Mouse (Mus musculus): ENCODE data around the gene Rbfox1. TPM values are rescaled to one million over a fixed set of nuclear protein-coding genes. Genes with fewer than 3 reads are reported as not detected.

Gene Rbfox1
- polyA plus RNA-seq, 1 experiment = 5.6 TPM

DNA sequence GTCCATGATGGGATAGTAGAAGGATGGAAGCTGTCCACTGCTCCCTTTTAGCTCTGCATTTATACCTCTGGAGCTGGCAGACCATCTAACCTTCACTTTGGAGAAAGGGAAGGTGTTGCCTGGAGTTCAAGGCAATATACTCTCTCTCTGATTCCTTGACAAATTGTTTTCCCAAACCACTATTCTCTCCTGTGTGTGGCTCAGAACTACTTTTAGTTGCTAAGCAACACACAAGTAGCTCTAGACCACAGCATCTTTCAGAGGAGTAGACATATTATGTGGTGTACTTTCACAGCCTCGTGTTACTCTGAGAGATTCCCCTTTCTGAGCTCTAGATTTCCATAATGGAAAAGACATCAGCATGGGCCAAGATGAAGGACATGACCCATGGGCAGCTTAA lies 417.9 kb downstream of the Rbfox1 start:
- H3K27ac ChIP-seq (ENCODE audit: control insufficient read depth, insufficient read depth, low read length) = no peak overlapping the region
- H3K4me3 ChIP-seq (ENCODE audit: control insufficient read depth, insufficient read depth, low read length) = no peak overlapping the region
- no peaks in the 10 kb centered on the region for H3K4me1 ChIP-seq (replicated peaks; ENCODE audit: control insufficient read depth, insufficient read depth, low read length)
- no peaks in the 10 kb centered on the region for H3K27me3 ChIP-seq (ENCODE audit: control insufficient read depth, insufficient read depth, low read length)
- H3K36me3 ChIP-seq (ENCODE audit: control insufficient read depth, insufficient read depth, low read length) = no peaks in the 10 kb centered on the region
- TF ChIP-seq CTCF (IDR thresholded peaks at IDR 0.05; ENCODE audit: borderline replicate concordance, control insufficient read depth, extremely low read depth, insufficient read depth, low read length, poor library complexity) = no peak
- no peak for TF ChIP-seq POLR2A (IDR thresholded peaks at IDR 0.05; ENCODE audit: control insufficient read depth, extremely low read depth, insufficient read depth, low read length, poor library complexity)
- no peak for DNase-seq
- 74% methylated on average over 1 of the region's 1 CpGs for WGBS

DNA sequence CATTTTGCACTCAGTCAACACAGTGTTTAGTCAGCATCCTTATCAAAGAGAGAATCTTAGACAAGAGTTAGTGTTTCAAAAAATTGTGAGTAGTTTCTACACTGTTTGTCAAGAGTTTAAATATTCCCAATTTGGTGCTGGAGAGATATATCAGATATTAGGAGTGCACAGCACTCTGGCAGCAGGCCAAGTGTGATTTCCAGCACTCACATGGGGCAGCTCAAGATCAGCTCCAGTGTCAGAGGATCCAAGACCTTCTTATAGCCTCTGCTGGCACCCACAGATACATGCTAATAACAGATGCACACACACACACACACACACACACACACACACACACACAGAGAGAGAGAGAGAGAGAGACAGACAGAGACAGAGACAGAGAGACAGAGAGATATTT lies 424.8 kb downstream of the Rbfox1 start:
- no peak overlapping the region for H3K4me3 ChIP-seq (ENCODE audit: control insufficient read depth, insufficient read depth, low read length)
- no peak overlapping the region for H3K27ac ChIP-seq (ENCODE audit: control insufficient read depth, insufficient read depth, low read length)
- H3K36me3 ChIP-seq (ENCODE audit: control insufficient read depth, insufficient read depth, low read length) = no peaks in the 10 kb centered on the region
- no peaks in the 10 kb centered on the region for H3K27me3 ChIP-seq (ENCODE audit: control insufficient read depth, insufficient read depth, low read length)
- no peak for DNase-seq
- no peaks in the 10 kb centered on the region for H3K4me1 ChIP-seq (replicated peaks; ENCODE audit: control insufficient read depth, insufficient read depth, low read length)
- TF ChIP-seq CTCF (IDR thresholded peaks at IDR 0.05; ENCODE audit: borderline replicate concordance, control insufficient read depth, extremely low read depth, insufficient read depth, low read length, poor library complexity) (no peak), POLR2A (IDR thresholded peaks at IDR 0.05; ENCODE audit: control insufficient read depth, extremely low read depth, insufficient read depth, low read length, poor library complexity) (no peak)

DNA sequence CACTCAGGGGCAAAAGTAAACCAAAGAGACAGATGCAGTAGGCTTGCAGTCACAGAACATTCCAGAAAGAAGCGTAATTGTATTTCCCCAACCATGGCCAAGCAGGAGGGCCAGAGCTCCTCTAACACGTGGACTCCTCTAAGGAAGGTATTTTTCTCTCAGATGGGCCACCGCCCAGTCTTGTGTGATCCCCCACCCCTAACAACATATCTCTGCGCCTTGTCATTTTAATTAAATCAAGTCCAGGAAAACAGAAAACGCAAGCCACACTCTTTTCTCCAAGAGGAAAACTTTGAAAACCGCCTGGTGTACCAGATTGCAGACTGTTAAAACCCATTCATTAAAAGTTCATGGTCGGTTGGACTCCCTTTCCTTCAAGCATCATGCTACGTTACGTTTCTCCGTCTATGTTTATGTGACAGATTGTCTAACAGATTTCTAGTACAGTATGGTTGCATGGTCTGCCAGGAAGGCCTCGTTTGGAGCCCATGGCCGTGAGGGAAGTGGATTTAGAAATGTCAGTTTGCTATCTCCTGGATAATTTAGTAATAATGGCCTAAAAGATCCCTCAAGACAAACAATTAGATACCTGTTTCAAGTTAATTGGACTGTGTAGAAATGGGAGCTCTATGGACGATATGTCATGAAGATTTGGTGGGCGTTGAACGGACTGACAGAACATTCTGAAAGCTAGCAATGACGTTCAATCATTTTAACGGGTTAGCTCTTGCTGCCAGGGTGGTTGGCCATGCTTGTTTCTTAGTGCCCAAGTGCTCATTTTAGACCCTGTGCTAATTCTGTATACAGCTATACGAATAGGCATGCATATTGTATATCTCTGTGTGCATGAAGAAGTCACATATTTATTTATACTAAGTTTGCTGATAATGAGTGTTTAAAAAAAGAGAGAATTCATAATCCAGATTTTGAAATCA lies 425.9 kb downstream of the Rbfox1 start:
- Histone ChIP-seq H3K27me3 (ENCODE audit: control insufficient read depth, insufficient read depth, low read length) (no peaks in the 10 kb centered on the region), H3K36me3 (ENCODE audit: control insufficient read depth, insufficient read depth, low read length) (no peaks in the 10 kb centered on the region), H3K27ac (ENCODE audit: control insufficient read depth, insufficient read depth, low read length) (no peak overlapping the region), H3K4me3 (ENCODE audit: control insufficient read depth, insufficient read depth, low read length) (no peak overlapping the region), H3K4me1 (replicated peaks; ENCODE audit: control insufficient read depth, insufficient read depth, low read length) (no peaks in the 10 kb centered on the region)
- DNase-seq = no peak
- no peak for TF ChIP-seq POLR2A (IDR thresholded peaks at IDR 0.05; ENCODE audit: control insufficient read depth, extremely low read depth, insufficient read depth, low read length, poor library complexity)
- no peak for TF ChIP-seq CTCF (IDR thresholded peaks at IDR 0.05; ENCODE audit: borderline replicate concordance, control insufficient read depth, extremely low read depth, insufficient read depth, low read length, poor library complexity)
- WGBS = 91% methylated on average over 18 of the region's 18 CpGs

GRCm38 (mm10) chr16:6313689-6314088 lies 428.5 kb downstream of the Rbfox1 start:
- WGBS = 84% methylated on average over 6 of the region's 6 CpGs
- DNase-seq = no peak
- Histone ChIP-seq H3K27ac (ENCODE audit: control insufficient read depth, insufficient read depth, low read length) (no peak overlapping the region), H3K4me3 (ENCODE audit: control insufficient read depth, insufficient read depth, low read length) (no peak overlapping the region), H3K4me1 (replicated peaks; ENCODE audit: control insufficient read depth, insufficient read depth, low read length) (no peaks in the 10 kb centered on the region), H3K36me3 (ENCODE audit: control insufficient read depth, insufficient read depth, low read length) (no peaks in the 10 kb centered on the region), H3K27me3 (ENCODE audit: control insufficient read depth, insufficient read depth, low read length) (no peaks in the 10 kb centered on the region)
- TF ChIP-seq CTCF (IDR thresholded peaks at IDR 0.05; ENCODE audit: borderline replicate concordance, control insufficient read depth, extremely low read depth, insufficient read depth, low read length, poor library complexity) (no peak), POLR2A (IDR thresholded peaks at IDR 0.05; ENCODE audit: control insufficient read depth, extremely low read depth, insufficient read depth, low read length, poor library complexity) (no peak)

- no peak for TF ChIP-seq CTCF (IDR thresholded peaks at IDR 0.05; ENCODE audit: borderline replicate concordance, control insufficient read depth, extremely low read depth, insufficient read depth, low read length, poor library complexity)
- no peak for TF ChIP-seq POLR2A (IDR thresholded peaks at IDR 0.05; ENCODE audit: control insufficient read depth, extremely low read depth, insufficient read depth, low read length, poor library complexity)
- DNase-seq = no peak
Measured at GRCm38 (mm10) chr16:6324832-6325231, 439.7 kb downstream of the Rbfox1 start.

DNA sequence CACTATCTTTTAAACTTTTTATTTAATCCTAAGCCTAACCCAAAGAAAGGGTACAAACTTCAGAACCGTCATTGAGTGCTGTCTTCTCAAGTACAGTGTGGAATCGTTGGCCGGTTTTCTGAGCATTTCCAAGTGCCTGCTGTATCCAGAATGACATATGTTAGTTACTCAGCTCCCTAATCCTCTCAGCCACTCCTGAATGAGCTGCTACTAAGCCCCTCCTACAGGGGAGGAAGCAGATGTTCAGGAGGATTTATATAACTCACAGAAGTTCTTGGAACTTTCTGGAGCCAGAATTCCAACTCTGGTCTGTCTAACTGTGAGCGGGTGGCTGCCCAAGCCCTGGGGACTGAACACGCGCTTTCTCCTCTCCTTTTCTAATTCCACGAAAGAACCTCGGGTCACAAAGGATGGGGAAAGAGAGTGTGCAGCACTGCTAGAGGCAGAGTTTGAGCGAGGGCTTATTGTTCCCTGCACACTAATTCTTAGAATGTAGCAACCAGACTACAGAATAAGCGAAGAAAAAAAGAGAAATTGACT lies 446.3 kb downstream of the Rbfox1 start:
- Histone ChIP-seq H3K4me1 (replicated peaks; ENCODE audit: control insufficient read depth, insufficient read depth, low read length) (no peaks in the 10 kb centered on the region), H3K27ac (ENCODE audit: control insufficient read depth, insufficient read depth, low read length) (no peak overlapping the region), H3K4me3 (ENCODE audit: control insufficient read depth, insufficient read depth, low read length) (no peak overlapping the region), H3K27me3 (ENCODE audit: control insufficient read depth, insufficient read depth, low read length) (no peaks in the 10 kb centered on the region), H3K36me3 (ENCODE audit: control insufficient read depth, insufficient read depth, low read length) (no peaks in the 10 kb centered on the region)
- 67% methylated on average over 10 of the region's 10 CpGs for WGBS
- TF ChIP-seq POLR2A (IDR thresholded peaks at IDR 0.05; ENCODE audit: control insufficient read depth, extremely low read depth, insufficient read depth, low read length, poor library complexity) = no peak
- DNase-seq = no peak

More at GRCm38 (mm10) chr16:6324832-6325231, 439.7 kb downstream of the Rbfox1 start:
- Histone ChIP-seq H3K27me3 (ENCODE audit: control insufficient read depth, insufficient read depth, low read length) (no peaks in the 10 kb centered on the region), H3K36me3 (ENCODE audit: control insufficient read depth, insufficient read depth, low read length) (no peaks in the 10 kb centered on the region), H3K27ac (ENCODE audit: control insufficient read depth, insufficient read depth, low read length) (no peak overlapping the region), H3K4me3 (ENCODE audit: control insufficient read depth, insufficient read depth, low read length) (no peak overlapping the region), H3K4me1 (replicated peaks; ENCODE audit: control insufficient read depth, insufficient read depth, low read length) (no peaks in the 10 kb centered on the region)
- WGBS = 78% methylated on average over 1 of the region's 1 CpGs

Measured in thymus, adult 2 months (tissue).